Mouse (Mus musculus) liver, embryonic 14.5 days (tissue): Measurements from ENCODE around the gene Por. TPM values are rescaled to one million over a fixed set of nuclear protein-coding genes. Genes with fewer than 3 reads are reported as not detected.

Experiments
- ATAC-seq: fragments of 200-750 bp; cut with Nextera tagmentation; 2 replicates; pipeline ENCODE4 v1.8.0; 2017; ENCODE audit warnings: moderate number of reproducible peaks, mild to moderate bottlenecking, moderate library complexity; ENCODE audit not compliant: insufficient read depth
- DNase-seq, 3 experiments: peaks; one replicate each; pipeline ENCODE4 v3.0.0-alpha.2; 2012 to 2013; ENCODE audit warnings: low read depth in 3 of 3, low spot score in 3 of 3
- H3K27ac ChIP-seq: fragments of 300-500 bp; sonication (generic); 2 replicates; pipeline ENCODE4 v1.5.1; 2014; ENCODE audit warnings: moderate library complexity, mild to moderate bottlenecking, control low read depth, inconsistent platforms
- H3K27me3 ChIP-seq: fragments of 300-500 bp; sonication (generic); 2 replicates; pipeline ENCODE4 v1.6.1; 2014; ENCODE audit warnings: mild to moderate bottlenecking, low read length, moderate library complexity; ENCODE audit not compliant: control insufficient read depth, insufficient read depth
- H3K36me3 ChIP-seq: fragments of 300-500 bp; sonication (generic); replicated peaks from 2 replicates; pipeline ENCODE4 v1.6.1; 2014; ENCODE audit warnings: low read depth; ENCODE audit not compliant: control insufficient read depth, insufficient read depth
- H3K4me1 ChIP-seq, 2 experiments: fragments of 200-500 bp in 1 of 2; fragments of 300-500 bp in 1 of 2; sonication (generic) in 1 of 2; replicated peaks; 2 replicates each; pipeline ENCODE4 v1.6.1; 2012 to 2014; ENCODE audit warnings: antibody characterized with exemption in 1 of 2, inconsistent platforms in 1 of 2, low read length in 1 of 2; ENCODE audit not compliant: control insufficient read depth in 2 of 2, insufficient read depth in 2 of 2
- H3K4me2 ChIP-seq: fragments of 300-500 bp; sonication (generic); 2 replicates; pipeline ENCODE4 v1.6.1; 2014; ENCODE audit warnings: low read depth, mild to moderate bottlenecking, control low read depth, moderate library complexity
- H3K4me3 ChIP-seq, 2 experiments: fragments of 200-500 bp in 1 of 2; fragments of 300-500 bp in 1 of 2; sonication (generic) in 1 of 2; 2 replicates each; pipeline ENCODE4 v1.5.1; 2012 to 2014; ENCODE audit warnings: low read depth in 2 of 2, low read length in 2 of 2, mild to moderate bottlenecking in 2 of 2, control low read depth in 1 of 2, inconsistent platforms in 1 of 2, moderate library complexity in 1 of 2; ENCODE audit not compliant: insufficient read depth in 1 of 2
- H3K9ac ChIP-seq: fragments of 300-500 bp; sonication (generic); replicated peaks from 2 replicates; pipeline ENCODE4 v1.6.1; 2014; ENCODE audit warnings: mild to moderate bottlenecking, control low read depth, moderate library complexity
- H3K9me3 ChIP-seq: fragments of 300-500 bp; sonication (generic); 2 replicates; pipeline ENCODE4 v1.6.1; 2016; ENCODE audit warnings: low read length, mixed read lengths; ENCODE audit not compliant: control insufficient read depth
- CTCF ChIP-seq: IDR thresholded peaks from 2 replicates; pipeline ENCODE4 v1.5.1; 2016; ENCODE audit warnings: antibody characterized with exemption, low read depth, control low read depth
- EP300 ChIP-seq: IDR thresholded peaks from 2 replicates; pipeline ENCODE4 v1.6.1; 2016; ENCODE audit warnings: antibody characterized with exemption, low read depth
- WGBS: fragments of 180-500 bp; shearing (Covaris S2); extraction: QIAGEN DNeasy Blood & Tissue Kit; methylation state at CpG from one replicate; pipeline ENCODE4 v1.1.7; 2014; ENCODE audit not compliant: insufficient replicate concordance; 5-methylcytosine and 5-hydroxymethylcytosine counted together
- polyA plus RNA-seq, 2 experiments: library from polyadenylated mRNA; depleted of rRNA in 1 of 2; stranded (reverse) in 1 of 2; unstranded in 1 of 2; fragments of >200 nt; fragmentation: Nextera tagmentation in 1 of 2; extraction: Ambion mirVana in 1 of 2; gene quantifications; 2 replicates each; pipeline versions ENCODE4 v1.2.1 to v1.2.3; 2012 to 2014

The Por gene
- polyA plus RNA-seq, 2 experiments, result 18.1 to 21.7 TPM

- Histone ChIP-seq H3K9ac (no peak overlapping the region), H3K27me3 (no peaks in the 10 kb centered on the region), H3K9me3 (no peaks in the 10 kb centered on the region), H3K4me1 (no peaks in the 10 kb centered on the region), H3K4me2 (no peak overlapping the region), H3K36me3 (no peaks in the 10 kb centered on the region; the same call in 1 of the 2 replicates), H3K27ac (no peak overlapping the region), H3K4me3 (no peak overlapping the region)
- TF ChIP-seq CTCF (no peak), EP300 (no peak)
- ATAC-seq, result no peak
- 79% methylated on average over 11 of the region's 11 CpGs for WGBS
- DNase-seq, result no peak
Measured at GRCm38 (mm10) chr5:135722121-135722520, 52.3 kb downstream of the Por start.

GRCm38 (mm10) chr5:135723165-135723751, 53.4 kb downstream of the Por start:
- Histone ChIP-seq H3K9me3 (no peaks in the 10 kb centered on the region), H3K4me3 (no peak overlapping the region), H3K4me2 (no peak overlapping the region), H3K9ac (no peak overlapping the region), H3K4me1 (no peaks in the 10 kb centered on the region), H3K27me3 (no peaks in the 10 kb centered on the region), H3K36me3 (no peaks in the 10 kb centered on the region), H3K27ac (no peak overlapping the region)
- WGBS, result 47% methylated on average over 3 of the region's 3 CpGs
- DNase-seq (no peak), ATAC-seq (no peak)
- no peak for TF ChIP-seq EP300
- no peak for TF ChIP-seq CTCF

- no peak overlapping the region for H3K4me3 ChIP-seq
- no peak for DNase-seq
- H3K4me1 ChIP-seq, result no peaks in the 10 kb centered on the region
- no peak for ATAC-seq
- 58% methylated on average over 9 of the region's 9 CpGs for WGBS
- H3K9ac ChIP-seq, result no peak overlapping the region
- no peaks in the 10 kb centered on the region for H3K27me3 ChIP-seq
- H3K4me2 ChIP-seq, result no peak overlapping the region
- peaks cover 4% of the 10 kb centered on the region for H3K36me3 ChIP-seq
- TF ChIP-seq EP300 (no peak), CTCF (no peak)
- H3K27ac ChIP-seq, result no peak overlapping the region
- no peaks in the 10 kb centered on the region for H3K9me3 ChIP-seq
Measured at GRCm38 (mm10) chr5:135724536-135725322, 54.9 kb downstream of the Por start.

- WGBS, result 70% methylated on average over 8 of the region's 8 CpGs
- ATAC-seq, result no peak
- H3K9me3 ChIP-seq, result no peaks in the 10 kb centered on the region
- DNase-seq, result no peak
- H3K4me1 ChIP-seq, result no peaks in the 10 kb centered on the region
- no peak overlapping the region for H3K9ac ChIP-seq
- H3K4me3 ChIP-seq, result no peak overlapping the region
- TF ChIP-seq CTCF, result no peak
- no peaks in the 10 kb centered on the region for H3K27me3 ChIP-seq
- H3K36me3 ChIP-seq, result peaks cover 4% of the 10 kb centered on the region
- H3K4me2 ChIP-seq, result no peak overlapping the region
- H3K27ac ChIP-seq, result no peak overlapping the region
Measured at GRCm38 (mm10) chr5:135725391-135725841, 55.6 kb downstream of the Por start.

- no peak overlapping the region for H3K27ac ChIP-seq
- no peaks in the 10 kb centered on the region for H3K4me1 ChIP-seq
- H3K9ac ChIP-seq, result no peak overlapping the region
- DNase-seq (no peak), ATAC-seq (no peak)
- no peaks in the 10 kb centered on the region for H3K27me3 ChIP-seq
- no peak overlapping the region for H3K4me3 ChIP-seq
- no peak overlapping the region for H3K4me2 ChIP-seq
- TF ChIP-seq CTCF (no peak), EP300 (no peak)
- H3K36me3 ChIP-seq, result peaks cover 4% of the 10 kb centered on the region
- no peaks in the 10 kb centered on the region for H3K9me3 ChIP-seq
- WGBS, result 62% methylated on average over 6 of the region's 6 CpGs
Measured at GRCm38 (mm10) chr5:135725991-135726390, 56.2 kb downstream of the Por start.
